14 mouse cellular contexts compared by ENCODE assay signal in the genomic region with DNA sequence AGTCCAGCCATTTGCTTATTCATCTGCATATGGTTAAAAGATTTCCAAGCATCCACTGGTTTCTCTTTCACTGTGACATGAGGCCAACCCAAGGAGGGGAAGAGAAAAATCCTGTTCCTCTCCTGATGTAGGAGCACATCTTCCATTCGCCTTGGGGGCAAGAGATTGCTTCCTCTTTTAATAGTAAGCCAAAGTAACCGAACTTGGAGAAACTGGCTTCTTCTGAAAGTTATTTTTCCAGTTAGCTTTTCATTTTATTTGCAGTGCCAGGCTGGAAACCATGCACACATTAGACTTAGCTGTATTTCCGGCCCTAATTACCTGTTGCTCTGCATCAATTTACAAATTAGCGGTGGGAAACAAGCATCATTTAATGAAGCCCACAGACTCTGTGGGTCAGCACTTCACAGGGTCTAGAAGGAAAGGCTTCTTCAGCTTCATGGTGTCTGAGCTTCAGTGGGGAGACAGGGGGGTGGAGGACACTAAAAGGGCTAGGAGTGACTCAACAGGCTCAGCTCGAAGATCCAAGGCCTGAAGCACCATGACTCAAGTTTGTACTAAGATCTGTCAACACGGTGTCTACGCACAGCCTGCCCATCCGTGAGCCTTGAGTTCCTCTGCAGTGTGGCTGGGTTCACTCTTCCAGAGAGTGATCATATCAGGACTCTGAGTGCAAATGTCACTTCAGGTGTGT. TPM values are rescaled to one million over a fixed set of nuclear protein-coding genes. Genes with fewer than 3 reads are reported as not detected.
A peak's percentile ranks its signal among the peaks of the same experiment; 100 is the strongest.
DNase-seq lines count a peak whose midpoint lies in the region; ATAC-seq and TF ChIP-seq lines count a peak whose summit lies in the region.
"Had no signal": no experiment of that assay in that cellular context is flagged by ENCODE, and none has a peak within 500 bp of the region (broad histone marks: within the 10 kb centered on the region; RNA-seq: fewer than 3 reads in every experiment).

No protein-coding gene starts in this region.

- no peaks in the 10 kb centered on the region for H3K36me3 ChIP-seq in forebrain, embryonic 15.5 days
- H3K36me3 ChIP-seq in forebrain, embryonic 10.5 days (replicated peaks) = no peaks in the 10 kb centered on the region
- no peaks in the 10 kb centered on the region for H3K36me3 ChIP-seq in heart, postnatal 0 days (replicated peaks; ENCODE audit: control insufficient read depth, insufficient read depth, low read length)
- H3K36me3 ChIP-seq in lung, postnatal 0 days (ENCODE audit: insufficient read depth, low read length) = no peaks in the 10 kb centered on the region
- H3K36me3 ChIP-seq: lung, embryonic 15.5 days; midbrain, embryonic 12.5 days; neural tube, embryonic 13.5 days had no signal

- ATAC-seq in forebrain, embryonic 15.5 days (replicated peaks) = no peak
- ATAC-seq in heart, postnatal 0 days (ENCODE audit: insufficient read depth, low read depth) = no peak
- no peak for ATAC-seq in lung, postnatal 0 days
- ATAC-seq: intestine, postnatal 0 days had no signal

- H3K4me2 ChIP-seq in forebrain, embryonic 15.5 days (replicated peaks) = no peak overlapping the region
- no peak overlapping the region for H3K4me2 ChIP-seq in heart, postnatal 0 days (ENCODE audit: low read depth, low read length)
- no peak overlapping the region for H3K4me2 ChIP-seq in lung, postnatal 0 days (replicated peaks; ENCODE audit: low read depth, low read length)
- H3K4me2 ChIP-seq: lung, embryonic 15.5 days; midbrain, embryonic 12.5 days; neural tube, embryonic 13.5 days had no signal

- H3K9ac ChIP-seq in forebrain, embryonic 15.5 days (replicated peaks) = no peak overlapping the region
- no peak overlapping the region for H3K9ac ChIP-seq in heart, postnatal 0 days (replicated peaks; ENCODE audit: low read depth, low read length)
- no peak overlapping the region for H3K9ac ChIP-seq in lung, postnatal 0 days (replicated peaks; ENCODE audit: low read depth)
- H3K9ac ChIP-seq: lung, embryonic 15.5 days; midbrain, embryonic 12.5 days; neural tube, embryonic 13.5 days had no signal

- no peak for TF ChIP-seq CTCF in heart, postnatal 0 days (IDR thresholded peaks at IDR 0.05; ENCODE audit: low read depth)
- no peak for TF ChIP-seq CTCF in lung, postnatal 0 days (IDR thresholded peaks at IDR 0.05)

- no peak overlapping the region for H3K4me3 ChIP-seq in forebrain, embryonic 15.5 days
- no peak overlapping the region for H3K4me3 ChIP-seq in forebrain, embryonic 10.5 days
- no peak overlapping the region for H3K4me3 ChIP-seq in heart, postnatal 0 days (ENCODE audit: low read depth, low read length)
- H3K4me3 ChIP-seq in lung, postnatal 0 days (ENCODE audit: low read depth, low read length) = no peak overlapping the region
- H3K4me3 ChIP-seq: layer of hippocampus, adult 2 months; lung, embryonic 15.5 days; midbrain, embryonic 12.5 days; neural tube, embryonic 13.5 days had no signal

- H3K9me3 ChIP-seq in forebrain, embryonic 15.5 days = no peaks in the 10 kb centered on the region
- H3K9me3 ChIP-seq in forebrain, embryonic 10.5 days = no peaks in the 10 kb centered on the region
- no peaks in the 10 kb centered on the region for H3K9me3 ChIP-seq in heart, postnatal 0 days (replicated peaks; ENCODE audit: control insufficient read depth, low read length)
- no peaks in the 10 kb centered on the region for H3K9me3 ChIP-seq in lung, postnatal 0 days (ENCODE audit: low read length)
- H3K9me3 ChIP-seq: lung, embryonic 15.5 days; midbrain, embryonic 12.5 days; neural tube, embryonic 13.5 days had no signal

- no peaks in the 10 kb centered on the region for H3K27me3 ChIP-seq in forebrain, embryonic 15.5 days
- H3K27me3 ChIP-seq in forebrain, embryonic 10.5 days (ENCODE audit: poor library complexity, severe bottlenecking) = no peaks in the 10 kb centered on the region
- no peaks in the 10 kb centered on the region for H3K27me3 ChIP-seq in heart, postnatal 0 days (ENCODE audit: control insufficient read depth, insufficient read depth, low read length)
- no peaks in the 10 kb centered on the region for H3K27me3 ChIP-seq in lung, postnatal 0 days (replicated peaks; ENCODE audit: insufficient read depth, low read length)
- H3K27me3 ChIP-seq: lung, embryonic 15.5 days; neural tube, embryonic 13.5 days had no signal

- 0 out of 2 replicates have a peak overlapping the region, but pooled peaks have one; percentile 16 for H3K27ac ChIP-seq in forebrain, embryonic 15.5 days (replicated peaks)
- H3K27ac ChIP-seq in forebrain, embryonic 10.5 days = no peak overlapping the region
- H3K27ac ChIP-seq in heart, postnatal 0 days (ENCODE audit: low read depth) = peak overlapping the region; percentile 22; the same call in 1 of the 2 replicates
- no peak overlapping the region for H3K27ac ChIP-seq in lung, postnatal 0 days (ENCODE audit: low read length)
- H3K27ac ChIP-seq: layer of hippocampus, adult 2 months; lung, embryonic 15.5 days; midbrain, embryonic 12.5 days; neural tube, embryonic 13.5 days had no signal

- WGBS in forebrain, embryonic 15.5 days = 79% methylated on average over 8 of the region's 8 CpGs
- WGBS in forebrain, embryonic 10.5 days = 88% methylated on average over 8 of the region's 8 CpGs
- 61% methylated on average over 8 of the region's 8 CpGs for WGBS in heart, postnatal 0 days
- WGBS in lung, postnatal 0 days = 74% methylated on average over 8 of the region's 8 CpGs

- H3K4me1 ChIP-seq in forebrain, embryonic 15.5 days = peaks cover 9% of the 10 kb centered on the region; the same call in 1 of the 2 replicates
- peaks cover 23% of the 10 kb centered on the region for H3K4me1 ChIP-seq in forebrain, embryonic 10.5 days
- 0 out of 2 replicates have a peak, but pooled peaks cover 6% of the 10 kb centered on the region for H3K4me1 ChIP-seq in heart, postnatal 0 days (ENCODE audit: control insufficient read depth, insufficient read depth)
- no peaks in the 10 kb centered on the region for H3K4me1 ChIP-seq in lung, postnatal 0 days (ENCODE audit: insufficient read depth, low read depth, low read length)
- H3K4me1 ChIP-seq: neural tube, embryonic 13.5 days had no signal

- no peak for TF ChIP-seq EP300 in heart, postnatal 0 days (IDR thresholded peaks at IDR 0.05; ENCODE audit: low read depth)
- no peak for TF ChIP-seq EP300 in lung, postnatal 0 days (IDR thresholded peaks at IDR 0.05)

- DNase-seq in forebrain, embryonic 10.5 days (ENCODE audit: extremely low spot score, low spot score) = no peak
- peak; percentile 90 for DNase-seq in 3T3-L1 (ENCODE audit: low read depth, low spot score)
- peak; percentile 23 for DNase-seq in brain, adult 2 months (ENCODE audit: low read depth, low spot score)
- no peak for DNase-seq in heart, postnatal 0 days (ENCODE audit: low spot score)
- DNase-seq in cerebellum, postnatal 25 days = no peak
- no peak for DNase-seq in ovary, postnatal 10 days (ENCODE audit: low spot score)
- DNase-seq in lung, postnatal 0 days (ENCODE audit: low spot score) = no peak
- DNase-seq: left cerebral cortex, postnatal 4 days had no signal

RNA-seq across cellular contexts. Expression of gene Cnn3, which starts 54.6 kb away (rescaled TPM):
- polyA plus RNA-seq in forebrain, embryonic 15.5 days (2015; fragmentation: Nextera tagmentation; extraction: Ambion mirVana) = 645 and 663 TPM in 2 replicates
- 843 and 904 TPM in 2 replicates for polyA plus RNA-seq in forebrain, embryonic 10.5 days (2016; fragmentation: Nextera tagmentation; extraction: Ambion mirVana)
- total RNA-seq in heart, postnatal 0 days (2014; rRNA removed; ENCODE audit: low replicate concordance) = 132 and 166 TPM in 2 replicates
- polyA plus RNA-seq in heart, postnatal 0 days (2015; fragmentation: Nextera tagmentation; extraction: Ambion mirVana) = 187 and 190 TPM in 2 replicates
- polyA plus RNA-seq in lung, postnatal 0 days (2015; fragmentation: Nextera tagmentation; extraction: Ambion mirVana) = 342 and 379 TPM in 2 replicates

Comparison
In these comparisons a context has a peak if more than half of its experiments do, and no peak if none do; other contexts are left out.
1. H3K27ac ChIP-seq: peak in forebrain, embryonic 15.5 days (single experiment) and heart, postnatal 0 days (single experiment); none in forebrain, embryonic 10.5 days (single experiment) and lung, postnatal 0 days (single experiment).
2. DNase-seq: peak in 3T3-L1 (single experiment) and brain, adult 2 months (single experiment); none in forebrain, embryonic 10.5 days (single experiment), heart, postnatal 0 days (single experiment), cerebellum, postnatal 25 days (0 of 2), ovary, postnatal 10 days (single experiment) and lung, postnatal 0 days (single experiment).